Mouse (Mus musculus) myocyte (in vitro differentiated cells): ENCODE data around the gene Tbx15. TPM values are rescaled to one million over a fixed set of nuclear protein-coding genes. Genes with fewer than 3 reads are reported as not detected.
A peak's percentile ranks its signal among the peaks of the same experiment; 100 is the strongest.

Source experiments
- H3K27me3 ChIP-seq: one replicate; pipeline ENCODE4 v1.6.1; 2011; ENCODE audit not compliant: control insufficient read depth, insufficient read depth, insufficient read length
- H3K36me3 ChIP-seq: one replicate; pipeline ENCODE4 v1.6.1; 2011; ENCODE audit not compliant: control insufficient read depth, insufficient read depth
- H3K4me2 ChIP-seq: one replicate; pipeline ENCODE4 v1.6.1; 2011; ENCODE audit warnings: low read depth, control low read depth
- H3K4me3 ChIP-seq: one replicate; pipeline ENCODE4 v1.5.1; 2011; ENCODE audit warnings: mild to moderate bottlenecking, control low read depth, moderate library complexity
- H3K79me2 ChIP-seq: one replicate; pipeline ENCODE4 v1.6.1; 2011; ENCODE audit not compliant: control insufficient read depth, insufficient read depth
- H3ac ChIP-seq: one replicate; pipeline ENCODE4 v1.6.1; 2011; ENCODE audit not compliant: control insufficient read depth, insufficient read length
- CEBPB ChIP-seq: IDR thresholded peaks from 2 replicates; pipeline ENCODE4 v1.6.1; 2011; ENCODE audit warnings: mild to moderate bottlenecking, moderate library complexity; ENCODE audit not compliant: poor library complexity, insufficient read depth, severe bottlenecking
- E2F4 ChIP-seq: IDR thresholded peaks from one replicate; pipeline ENCODE4 v1.6.1; 2011; ENCODE audit warnings: mild to moderate bottlenecking, control low read depth, moderate library complexity; ENCODE audit not compliant: insufficient read depth
- MAX ChIP-seq: IDR thresholded peaks from one replicate; pipeline ENCODE4 v1.6.1; 2011; ENCODE audit warnings: low read depth, mild to moderate bottlenecking, control low read depth
- MYOD1 ChIP-seq, 3 experiments: IDR thresholded peaks; one replicate each; pipeline ENCODE4 v1.6.1; 2011; ENCODE audit warnings: control low read depth in 2 of 3, low read depth in 2 of 3, mild to moderate bottlenecking in 2 of 3, moderate library complexity in 1 of 3; ENCODE audit not compliant: insufficient read length in 2 of 3, control insufficient read depth in 1 of 3
- MYOG ChIP-seq, 3 experiments: IDR thresholded peaks; one replicate each; pipeline ENCODE4 v1.6.1; 2011; ENCODE audit warnings: control low read depth in 2 of 3, low read depth in 2 of 3, mild to moderate bottlenecking in 2 of 3; ENCODE audit not compliant: insufficient read length in 2 of 3, control insufficient read depth in 1 of 3, insufficient read depth in 1 of 3
- POLR2A ChIP-seq: IDR thresholded peaks from one replicate; pipeline ENCODE4 v1.6.1; 2011; ENCODE audit warnings: low read depth, mild to moderate bottlenecking, control low read depth, moderate library complexity; ENCODE audit not compliant: insufficient read length
- POLR2AphosphoS2 ChIP-seq: IDR thresholded peaks from one replicate; pipeline ENCODE4 v1.6.1; 2011; ENCODE audit warnings: low read depth, control low read depth; ENCODE audit not compliant: insufficient read length
- REST ChIP-seq: IDR thresholded peaks from one replicate; pipeline ENCODE4 v1.6.1; 2011; ENCODE audit warnings: mild to moderate bottlenecking, control low read depth, moderate library complexity; ENCODE audit not compliant: insufficient read depth, insufficient read length
- SRF ChIP-seq: IDR thresholded peaks from one replicate; pipeline ENCODE4 v1.6.1; 2011; ENCODE audit warnings: low read depth; ENCODE audit not compliant: control insufficient read depth, insufficient read length
- TCF12 ChIP-seq: IDR thresholded peaks from one replicate; pipeline ENCODE4 v1.6.1; 2011; ENCODE audit warnings: mild to moderate bottlenecking, control low read depth; ENCODE audit not compliant: poor library complexity, insufficient read depth, severe bottlenecking
- TCF3 ChIP-seq: IDR thresholded peaks from one replicate; pipeline ENCODE4 v1.6.1; 2011; ENCODE audit warnings: low read depth, control low read depth; ENCODE audit not compliant: insufficient read length
- USF1 ChIP-seq: IDR thresholded peaks from one replicate; pipeline ENCODE4 v1.6.1; 2011; ENCODE audit warnings: low read depth, mild to moderate bottlenecking, control low read depth, moderate library complexity
- polyA plus RNA-seq: library from polyadenylated mRNA; unstranded; fragments of >200 nt; fragmentation: generic; extraction: Trizol; gene quantifications from one replicate; pipeline ENCODE4 v1.2.1, GENCODE M21; 2012; ENCODE audit warnings: missing spikeins

Gene Tbx15
- polyA plus RNA-seq, 1 experiment, result 24.8 TPM

GRCm38 (mm10) chr3:99254559-99255151 lies 14.5 kb downstream of the Tbx15 start:
- no peaks in the 10 kb centered on the region for H3K27me3 ChIP-seq
- peak overlapping the region; percentile 88 for H3K4me2 ChIP-seq
- H3K4me3 ChIP-seq, result peak overlapping the region; percentile 67
- TF ChIP-seq MYOG (IDR thresholded peaks at IDR 0.05; ENCODE audit: control insufficient read depth in 1 of 3, insufficient read depth in 1 of 3, insufficient read length in 2 of 3, low read depth in 2 of 3) (peak in 2 of 3 experiments; percentile 46 to 76), E2F4 (no peak), MYOD1 (IDR thresholded peaks at IDR 0.05; ENCODE audit: control insufficient read depth in 1 of 3, insufficient read length in 2 of 3, low read depth in 2 of 3) (peak; percentile 44 to 76 (median 57)), TCF12 (peak; percentile 27)
- H3K36me3 ChIP-seq, result peaks cover 4% of the 10 kb centered on the region
- H3K79me2 ChIP-seq, result peaks cover 48% of the 10 kb centered on the region
- H3ac ChIP-seq, result peak overlapping the region; percentile 81

- Histone ChIP-seq H3ac (no peak overlapping the region), H3K4me3 (peak overlapping the region; percentile 67), H3K36me3 (peaks cover 4% of the 10 kb centered on the region), H3K27me3 (no peaks in the 10 kb centered on the region), H3K4me2 (peak overlapping the region; percentile 88), H3K79me2 (peaks cover 57% of the 10 kb centered on the region)
- TF ChIP-seq MAX, result no peak
- TF ChIP-seq MYOG (IDR thresholded peaks at IDR 0.05; ENCODE audit: control insufficient read depth in 1 of 3, insufficient read depth in 1 of 3, insufficient read length in 2 of 3, low read depth in 2 of 3), result no peak
- no peak for TF ChIP-seq TCF3
- TF ChIP-seq USF1, result no peak
- no peak for TF ChIP-seq POLR2A
- no peak for TF ChIP-seq E2F4
Measured at GRCm38 (mm10) chr3:99255411-99256365, 15.5 kb downstream of the Tbx15 start.

- Histone ChIP-seq H3K27me3 (no peaks in the 10 kb centered on the region), H3K4me2 (peak overlapping the region; percentile 88), H3K4me3 (peak overlapping the region; percentile 67), H3K79me2 (peaks cover 57% of the 10 kb centered on the region), H3K36me3 (peaks cover 4% of the 10 kb centered on the region), H3ac (no peak overlapping the region)
- TF ChIP-seq TCF3 (no peak), CEBPB (no peak), SRF (no peak), REST (no peak), POLR2AphosphoS2 (no peak), MAX (no peak), E2F4 (no peak), TCF12 (no peak), MYOG (IDR thresholded peaks at IDR 0.05; ENCODE audit: control insufficient read depth in 1 of 3, insufficient read depth in 1 of 3, insufficient read length in 2 of 3, low read depth in 2 of 3) (no peak), USF1 (no peak), MYOD1 (IDR thresholded peaks at IDR 0.05; ENCODE audit: control insufficient read depth in 1 of 3, insufficient read length in 2 of 3, low read depth in 2 of 3) (no peak), POLR2A (no peak)
Measured at GRCm38 (mm10) chr3:99256366-99256750, 16.2 kb downstream of the Tbx15 start.

- H3K79me2 ChIP-seq, result peaks cover 57% of the 10 kb centered on the region
- TF ChIP-seq MYOG (IDR thresholded peaks at IDR 0.05; ENCODE audit: control insufficient read depth in 1 of 3, insufficient read depth in 1 of 3, insufficient read length in 2 of 3, low read depth in 2 of 3) (no peak), TCF12 (no peak), CEBPB (no peak), MYOD1 (IDR thresholded peaks at IDR 0.05; ENCODE audit: control insufficient read depth in 1 of 3, insufficient read length in 2 of 3, low read depth in 2 of 3) (no peak), SRF (no peak), REST (no peak), MAX (no peak), USF1 (no peak), E2F4 (no peak)
- H3K27me3 ChIP-seq, result no peaks in the 10 kb centered on the region
- H3K4me3 ChIP-seq, result peak overlapping the region; percentile 67
- H3K4me2 ChIP-seq, result no peak overlapping the region
- H3ac ChIP-seq, result no peak overlapping the region
- peaks cover 4% of the 10 kb centered on the region for H3K36me3 ChIP-seq
Measured at GRCm38 (mm10) chr3:99256766-99257165, 16.6 kb downstream of the Tbx15 start.
